Mouse (Mus musculus): ENCODE measurements at regions not wholly inside any gene's neighbourhood (a gene's known extent, or its start where the extent isn't known, plus 50 kb on each side); places are given as distances from the start of the nearest gene placed in this dataset.

DNA sequence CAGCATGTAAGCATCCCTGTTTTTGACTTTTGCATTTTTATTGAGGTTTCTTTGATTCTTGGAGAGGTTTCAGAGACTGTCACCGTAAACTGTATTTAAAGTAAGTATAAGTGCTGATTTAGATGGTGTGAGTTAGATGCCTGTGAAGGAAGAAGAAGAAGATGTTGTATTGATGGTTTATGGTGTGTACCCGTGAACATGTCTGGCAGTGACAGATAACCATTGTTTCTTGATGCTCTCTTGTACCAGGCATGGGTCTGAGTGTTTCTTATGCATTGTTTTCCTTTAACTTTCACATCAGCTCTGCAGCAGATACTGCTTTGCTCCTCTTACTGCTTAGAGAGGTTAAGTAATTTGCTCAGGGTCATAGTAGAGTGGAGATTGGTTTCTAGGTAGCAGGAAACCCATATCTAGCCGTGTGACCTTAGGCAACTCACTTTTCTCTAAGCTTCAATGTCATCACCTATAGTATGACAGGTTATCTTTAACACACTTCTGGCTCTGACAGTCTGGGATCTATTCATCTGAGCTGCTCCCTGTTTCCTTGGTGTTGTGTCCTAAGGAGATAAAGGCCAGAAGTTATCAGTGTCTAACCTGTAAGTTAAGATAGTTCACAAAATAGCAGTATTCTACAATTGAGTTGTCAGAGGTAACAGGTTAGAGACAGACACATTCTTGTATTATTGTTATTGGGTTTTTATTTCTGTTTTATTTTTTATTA, 95.5 kb upstream of the Tex13c2 start:
- no peak for TF ChIP-seq HCFC1 (IDR thresholded peaks at IDR 0.05; ENCODE audit: borderline replicate concordance, insufficient read depth, low read length)
- TF ChIP-seq MAFK (IDR thresholded peaks at IDR 0.05; ENCODE audit: insufficient read depth, low read depth, low read length), result no peak
- no peak for TF ChIP-seq ZNF384 (IDR thresholded peaks at IDR 0.05; ENCODE audit: low read depth, low read length)
- TF ChIP-seq ZC3H11A (IDR thresholded peaks at IDR 0.05; ENCODE audit: borderline replicate concordance, low read depth, low read length), result no peak

All from ES-E14 (cell line).